In genomic region chr13:98015981-98016922, GRCm38 (mm10) we compare ENCODE assay signal across 8 mouse cellular contexts.
DNase-seq lines count a peak whose midpoint lies in the region; ATAC-seq and TF ChIP-seq lines count a peak whose summit lies in the region.

No protein-coding gene starts in this region.

- 15% methylated on average over 33 of the region's 33 CpGs for WGBS in heart, embryonic 14.5 days
- WGBS in embryonic facial prominence, embryonic 10.5 days: 6% methylated on average over 33 of the region's 33 CpGs
- 8% methylated on average over 33 of the region's 33 CpGs for WGBS in intestine, postnatal 0 days
- 12% methylated on average over 33 of the region's 33 CpGs for WGBS in lung, embryonic 15.5 days
- 11% methylated on average over 33 of the region's 33 CpGs for WGBS in stomach, embryonic 16.5 days

- H3K4me1 ChIP-seq in heart, embryonic 14.5 days (ENCODE audit: control insufficient read depth in 2 of 2, insufficient read depth in 2 of 2, low read length in 2 of 2): peaks cover 3 to 4% of the 10 kb centered on the region in 2 experiments; a peak in 2 of 4 replicates
- peaks cover 19% of the 10 kb centered on the region for H3K4me1 ChIP-seq in embryonic facial prominence, embryonic 10.5 days
- no peaks in the 10 kb centered on the region for H3K4me1 ChIP-seq in intestine, postnatal 0 days (replicated peaks; ENCODE audit: control insufficient read depth, insufficient read depth, low read length)
- peaks cover 16% of the 10 kb centered on the region for H3K4me1 ChIP-seq in lung, embryonic 15.5 days
- peaks cover 16% of the 10 kb centered on the region for H3K4me1 ChIP-seq in stomach, embryonic 16.5 days (ENCODE audit: control insufficient read depth, insufficient read depth, low read length)

- peak overlapping the region; percentile 83 for H3K4me2 ChIP-seq in heart, embryonic 14.5 days (ENCODE audit: low read length)
- H3K4me2 ChIP-seq in intestine, postnatal 0 days (replicated peaks; ENCODE audit: low read depth): peak overlapping the region; percentile 78
- H3K4me2 ChIP-seq in lung, embryonic 15.5 days: peak overlapping the region; percentile 64
- H3K4me2 ChIP-seq in stomach, embryonic 16.5 days (ENCODE audit: low read depth, low read length): peak overlapping the region; percentile 58

- H3K27me3 ChIP-seq in heart, embryonic 14.5 days (ENCODE audit: control insufficient read depth, insufficient read depth, low read length): no peaks in the 10 kb centered on the region
- peaks cover 35% of the 10 kb centered on the region for H3K27me3 ChIP-seq in embryonic facial prominence, embryonic 10.5 days (replicated peaks; ENCODE audit: low read depth, poor library complexity, severe bottlenecking)
- no peaks in the 10 kb centered on the region for H3K27me3 ChIP-seq in intestine, postnatal 0 days (replicated peaks; ENCODE audit: control insufficient read depth, insufficient read depth, low read length)
- H3K27me3 ChIP-seq in lung, embryonic 15.5 days: peaks cover 23% of the 10 kb centered on the region
- no peaks in the 10 kb centered on the region for H3K27me3 ChIP-seq in stomach, embryonic 16.5 days (ENCODE audit: control insufficient read depth, insufficient read depth, low read length)

- H3K9me3 ChIP-seq in heart, embryonic 14.5 days (ENCODE audit: control insufficient read depth, low read length): no peaks in the 10 kb centered on the region
- H3K9me3 ChIP-seq in embryonic facial prominence, embryonic 10.5 days: no peaks in the 10 kb centered on the region
- H3K9me3 ChIP-seq in intestine, postnatal 0 days (ENCODE audit: control insufficient read depth): no peaks in the 10 kb centered on the region
- H3K9me3 ChIP-seq in lung, embryonic 15.5 days: no peaks in the 10 kb centered on the region
- no peaks in the 10 kb centered on the region for H3K9me3 ChIP-seq in stomach, embryonic 16.5 days (replicated peaks; ENCODE audit: control insufficient read depth, low read length)

- H3K36me3 ChIP-seq in heart, embryonic 14.5 days (ENCODE audit: control insufficient read depth, insufficient read depth, low read length): no peaks in the 10 kb centered on the region
- no peaks in the 10 kb centered on the region for H3K36me3 ChIP-seq in embryonic facial prominence, embryonic 10.5 days (replicated peaks)
- no peaks in the 10 kb centered on the region for H3K36me3 ChIP-seq in intestine, postnatal 0 days (ENCODE audit: control insufficient read depth, insufficient read depth)
- H3K36me3 ChIP-seq in lung, embryonic 15.5 days: no peaks in the 10 kb centered on the region
- H3K36me3 ChIP-seq in stomach, embryonic 16.5 days (ENCODE audit: control insufficient read depth, insufficient read depth, low read length): no peaks in the 10 kb centered on the region

- no peak for TF ChIP-seq CTCF in intestine, postnatal 0 days (IDR thresholded peaks at IDR 0.05; ENCODE audit: low read depth)

- H3K27ac ChIP-seq in heart, embryonic 14.5 days (replicated peaks in 1 of 2; ENCODE audit: control insufficient read depth in 1 of 2, insufficient read depth in 1 of 2, low read depth in 2 of 2, low read length in 2 of 2): no peak overlapping the region
- H3K27ac ChIP-seq in embryonic facial prominence, embryonic 10.5 days (replicated peaks): peak overlapping the region; percentile 42
- no peak overlapping the region for H3K27ac ChIP-seq in intestine, postnatal 0 days (ENCODE audit: low read depth, low read length)
- peak overlapping the region; percentile 45 for H3K27ac ChIP-seq in lung, embryonic 15.5 days
- peak overlapping the region; percentile 66; the same call in 1 of the 2 replicates for H3K27ac ChIP-seq in stomach, embryonic 16.5 days (ENCODE audit: low read length)

- DNase-seq in heart, postnatal 25 days (ENCODE audit: low spot score): no peak
- DNase-seq in embryonic facial prominence, embryonic 10.5 days (ENCODE audit: low spot score): peak; percentile 57
- no peak for DNase-seq in cerebellum, adult 11 months
- no peak for DNase-seq in cerebellum, adult 9-10 months

- H3K9ac ChIP-seq in heart, embryonic 14.5 days (ENCODE audit: low read length): peak overlapping the region; percentile 55
- 0 out of 2 replicates have a peak overlapping the region, but pooled peaks have one; percentile 26 for H3K9ac ChIP-seq in intestine, postnatal 0 days (ENCODE audit: low read depth, low read length)
- H3K9ac ChIP-seq in lung, embryonic 15.5 days: peak overlapping the region; percentile 23; the same call in 1 of the 2 replicates
- H3K9ac ChIP-seq in stomach, embryonic 16.5 days (ENCODE audit: low read length): peak overlapping the region; percentile 48

- peak overlapping the region; percentile 43 to 52 for H3K4me3 ChIP-seq in heart, embryonic 14.5 days (ENCODE audit: control insufficient read depth in 1 of 2, insufficient read depth in 1 of 2, low read depth in 1 of 2, low read length in 2 of 2)
- peak overlapping the region; percentile 62 for H3K4me3 ChIP-seq in embryonic facial prominence, embryonic 10.5 days
- H3K4me3 ChIP-seq in intestine, postnatal 0 days (ENCODE audit: low read depth, low read length): peak overlapping the region; percentile 36
- peak overlapping the region; percentile 34 for H3K4me3 ChIP-seq in lung, embryonic 15.5 days
- peak overlapping the region; percentile 35 for H3K4me3 ChIP-seq in stomach, embryonic 16.5 days (replicated peaks; ENCODE audit: low read length)

- no peak for ATAC-seq in heart, embryonic 14.5 days (ENCODE audit: insufficient number of reproducible peaks, insufficient read depth, low FRiP score, low read depth)
- ATAC-seq in intestine, postnatal 0 days: no peak
- no peak; the same call in 1 of the 2 replicates for ATAC-seq in lung, embryonic 15.5 days (ENCODE audit: borderline replicate concordance, extremely low read depth, low FRiP score, low TSS enrichment)
- 0 out of 2 replicates have a peak, but pooled peaks have one; percentile 52 for ATAC-seq in stomach, embryonic 16.5 days (ENCODE audit: insufficient read depth, low FRiP score)

- intact Hi-C loops in heart, postnatal 25 days (cut with DNase I): no loop called here

Comparison
In these comparisons a context has a peak if more than half of its experiments do, and no peak if none do; other contexts are left out.
1. H3K27ac ChIP-seq: peak in embryonic facial prominence, embryonic 10.5 days (single experiment), lung, embryonic 15.5 days (single experiment) and stomach, embryonic 16.5 days (single experiment); none in heart, embryonic 14.5 days (0 of 2) and intestine, postnatal 0 days (single experiment).
2. Peak in every context shown above with its lines, with median percentiles within 50 percentile points of each other: H3K4me2 ChIP-seq, H3K4me3 ChIP-seq and H3K9ac ChIP-seq.